Mouse (Mus musculus): ENCODE measurements at regions not wholly inside any gene's neighbourhood (a gene's known extent, or its start where the extent isn't known, plus 50 kb on each side); places are given as distances from the start of the nearest gene placed in this dataset.
"Not testable (repeated sequence)": the region's sequence is repeated elsewhere in the genome, so short reads cannot be mapped to it uniquely, and the experiment has no call there.

- DNase-seq (ENCODE audit: low read depth), result peak; percentile 56
Measured at GRCm38 (mm10) chr3:80079801-80080418, 195.6 kb downstream of the Fam198b start.

DNA sequence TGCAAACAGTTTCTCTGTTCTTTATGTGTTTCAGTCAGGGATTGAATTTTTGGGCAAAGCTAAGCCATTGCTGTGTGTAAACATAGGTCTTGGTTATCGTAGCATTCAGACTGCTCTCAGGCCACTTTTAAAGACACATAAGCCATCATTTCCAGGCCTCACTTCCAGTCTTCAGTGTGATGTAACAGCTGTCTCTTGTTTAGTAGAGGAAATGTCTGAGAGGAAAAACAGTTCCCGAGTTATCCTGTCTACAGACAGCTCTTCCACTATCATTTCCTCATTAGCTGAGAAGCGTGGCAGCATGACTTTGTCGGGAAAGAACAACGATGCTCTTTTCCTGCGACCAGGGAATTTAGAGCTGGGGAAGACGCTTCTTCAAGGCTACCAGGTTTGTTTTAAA is 196.9 kb downstream of the Fam198b start:
- DNase-seq (ENCODE audit: low read depth), result no peak

DNA sequence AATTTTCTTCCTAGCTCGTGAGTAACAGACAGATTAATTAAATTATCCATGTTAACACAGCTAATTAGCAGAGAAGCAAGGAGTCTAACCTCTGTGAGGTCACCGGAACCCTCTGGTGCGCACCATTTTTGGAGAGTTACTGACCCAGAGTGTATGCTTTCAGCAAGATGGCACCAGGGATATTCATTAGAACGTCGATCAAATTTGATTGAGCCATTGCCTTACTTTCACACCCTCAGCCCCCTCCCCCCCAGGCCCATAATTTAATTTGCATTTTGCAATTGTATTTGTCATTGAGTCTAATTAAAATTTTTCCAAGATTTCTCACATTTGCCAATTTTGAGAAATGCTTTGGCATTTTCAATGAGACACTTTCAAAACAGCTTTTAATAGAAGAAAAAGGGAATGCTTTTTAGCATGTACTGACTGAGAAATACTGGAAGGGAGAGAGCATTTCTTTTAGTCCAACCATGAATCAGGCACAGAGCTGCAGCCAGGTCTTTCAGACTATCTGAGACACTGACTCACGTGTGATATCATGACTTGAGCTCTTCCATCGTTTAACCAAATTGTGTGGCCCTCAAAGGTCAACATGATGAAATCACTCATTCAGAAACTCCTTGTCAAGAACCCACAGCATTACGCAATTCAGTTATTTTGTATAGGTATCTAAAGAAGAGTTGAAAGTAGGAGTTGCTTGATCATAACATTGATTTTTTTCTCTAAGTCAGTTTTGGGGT is 198.6 kb downstream of the Fam198b start:
- DNase-seq (ENCODE audit: low read depth), result no peak

DNA sequence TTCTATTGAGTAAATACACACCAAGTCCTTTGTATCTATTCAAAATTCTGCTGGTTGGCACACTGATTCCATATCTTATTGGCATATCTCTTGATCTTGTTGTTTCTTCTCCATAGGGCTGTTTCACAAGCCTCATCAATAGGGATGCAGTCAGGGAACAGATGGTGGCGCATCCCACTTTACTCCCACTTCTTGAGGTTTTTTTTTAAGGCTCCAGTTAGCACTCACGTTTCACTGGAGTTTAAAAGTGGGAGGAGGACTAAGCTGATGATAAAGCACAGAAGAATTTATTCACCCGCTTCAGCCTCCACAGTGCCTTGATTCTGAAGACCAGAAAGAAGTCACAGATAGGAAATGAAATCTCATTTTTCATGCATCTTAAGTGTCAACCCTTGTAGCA is 199.8 kb downstream of the Fam198b start:
- no peak for DNase-seq (ENCODE audit: low read depth)

DNA sequence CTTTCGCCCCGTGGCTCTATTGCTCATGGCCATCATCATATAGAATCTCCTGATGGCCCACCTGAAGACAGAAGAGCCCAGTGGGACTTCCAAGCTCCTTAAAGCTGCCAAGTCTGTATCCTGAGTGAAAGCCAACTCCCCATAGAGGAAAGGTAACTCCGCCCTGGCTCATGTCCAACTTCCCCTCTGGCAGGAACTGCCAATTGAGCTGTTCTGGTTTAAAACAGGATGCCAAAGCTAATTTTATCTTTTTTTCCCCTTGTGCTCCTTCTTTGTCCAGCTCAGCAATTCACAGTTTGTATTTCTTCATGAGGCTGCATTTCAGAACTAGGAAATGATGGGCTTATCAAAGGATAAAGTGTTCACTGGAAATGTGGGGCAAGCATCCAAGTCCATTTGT is 215.3 kb downstream of the Fam198b start:
- DNase-seq (ENCODE audit: low read depth), result no peak

- DNase-seq (ENCODE audit: low read depth), result no peak
Measured at GRCm38 (mm10) chr3:80120177-80120736, 235.9 kb downstream of the Fam198b start.

DNA sequence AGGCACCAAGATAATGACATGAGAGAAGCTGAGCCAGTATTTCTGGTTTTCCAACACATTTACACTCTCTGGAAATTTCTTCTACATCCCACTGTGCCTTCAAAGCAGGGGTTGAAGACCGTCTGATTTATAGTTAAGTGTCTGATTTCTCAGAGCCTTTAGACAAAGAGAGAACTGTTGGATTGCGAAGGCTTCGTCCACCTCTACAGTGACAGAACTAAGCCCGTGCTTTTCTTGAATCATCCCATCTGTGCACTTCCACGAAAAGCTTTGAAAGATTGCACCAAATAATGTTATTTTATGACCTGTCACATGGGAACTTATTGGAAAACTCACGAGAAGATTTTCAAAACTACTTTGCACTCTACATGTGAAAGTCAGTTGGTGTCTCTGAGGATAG is 239.3 kb downstream of the Fam198b start:
- DNase-seq (ENCODE audit: low read depth), result no peak

DNA sequence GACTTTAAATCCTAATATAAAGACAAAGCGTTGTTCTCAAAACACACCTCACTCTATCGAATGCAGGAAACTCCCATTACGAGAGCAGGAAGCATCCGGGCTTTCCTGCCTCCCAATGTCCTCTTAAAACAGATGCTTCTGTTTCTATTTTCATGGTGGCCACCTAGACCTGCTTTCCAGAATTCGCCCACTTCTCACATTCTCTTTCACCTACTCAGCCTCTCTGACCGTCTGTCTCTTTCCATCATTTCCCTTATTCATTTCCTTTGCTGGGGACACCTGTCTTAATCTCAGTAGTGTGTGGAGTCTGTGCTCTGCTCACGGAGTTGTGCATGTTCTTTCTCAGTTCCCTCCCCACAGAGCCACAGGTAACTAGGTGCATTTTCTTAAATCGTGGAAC is 240.3 kb downstream of the Fam198b start:
- no peak for DNase-seq (ENCODE audit: low read depth)

DNA sequence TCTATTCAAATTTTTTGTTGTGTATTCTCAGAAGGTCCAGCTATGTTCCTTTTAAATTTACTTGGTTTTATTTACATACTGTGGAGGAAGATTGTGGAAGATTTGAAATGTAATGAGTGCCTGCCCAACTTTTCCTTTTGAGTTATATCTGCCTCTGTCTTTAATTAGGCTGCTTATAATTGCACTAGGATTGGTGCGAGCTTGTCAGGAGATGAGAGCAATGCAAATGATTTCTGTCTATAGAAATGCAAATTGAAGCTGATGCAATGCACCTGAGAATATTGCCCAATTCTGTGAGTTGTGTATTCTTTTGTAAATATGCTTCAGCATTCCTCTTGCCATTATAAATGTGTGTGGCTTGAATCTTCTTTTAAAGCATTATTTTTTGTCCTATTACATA is 257.4 kb downstream of the Fam198b start:
- DNase-seq (ENCODE audit: low read depth), result no peak

DNA sequence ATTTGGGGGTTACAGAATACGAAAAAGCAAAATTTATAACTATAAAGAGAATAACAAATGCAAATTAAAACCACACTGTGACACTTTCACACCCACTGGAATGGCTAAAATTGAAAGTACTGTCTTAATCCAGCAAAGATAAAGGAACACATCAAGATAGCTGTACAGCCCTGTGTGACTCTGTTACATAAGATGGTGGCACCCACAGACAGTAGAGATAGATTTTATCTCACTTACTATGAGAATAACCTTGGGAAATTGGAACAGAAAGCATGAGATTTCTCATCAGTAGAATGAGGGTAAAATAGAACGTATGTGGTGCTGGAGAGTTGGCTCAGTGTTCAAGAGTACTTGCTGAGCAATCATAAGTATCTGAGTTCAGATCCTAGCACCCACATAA is 276.1 kb downstream of the Fam198b start:
- no peak for DNase-seq (ENCODE audit: low read depth)

DNA sequence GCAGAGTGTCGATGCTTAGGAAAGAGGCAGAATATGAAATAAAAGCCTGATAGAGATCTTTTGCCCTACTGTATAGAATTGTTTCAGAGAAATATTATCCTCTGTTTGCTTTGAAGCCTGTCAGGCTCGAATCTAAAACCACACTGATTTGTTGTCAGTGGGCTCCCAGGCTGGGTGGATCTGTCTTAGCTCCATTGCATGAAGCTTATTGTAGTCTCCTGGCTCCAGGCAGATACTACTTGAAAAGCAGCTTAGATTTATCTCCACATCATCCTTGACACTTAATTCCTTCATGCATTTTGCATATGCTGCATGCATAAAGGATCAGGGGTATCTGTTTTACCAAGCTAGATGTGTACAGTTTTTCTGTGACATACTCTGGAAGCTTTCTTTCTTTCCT is 297.4 kb downstream of the Fam198b start:
- DNase-seq (ENCODE audit: low read depth), result no peak

DNA sequence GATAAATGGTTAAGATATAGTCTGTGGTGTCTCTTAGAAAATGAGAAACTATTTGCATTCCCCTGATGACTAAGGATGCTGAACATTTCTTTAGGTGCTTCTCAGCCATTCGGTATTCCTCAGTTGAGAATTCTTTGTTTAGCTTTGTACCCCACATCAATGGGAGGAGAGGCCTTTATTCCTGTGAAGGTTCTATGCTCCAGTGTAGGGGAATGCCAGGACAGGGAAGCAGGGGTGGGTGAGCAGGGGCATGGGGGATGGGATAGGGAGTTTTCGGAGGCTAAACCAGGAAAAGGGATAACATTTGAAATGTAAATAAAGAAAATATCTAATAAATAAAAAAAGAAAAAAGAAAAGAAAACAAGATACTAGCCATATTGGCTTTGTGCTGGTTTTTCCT is 297.8 kb downstream of the Fam198b start:
- not testable (repeated sequence) for DNase-seq (ENCODE audit: low read depth)

DNA sequence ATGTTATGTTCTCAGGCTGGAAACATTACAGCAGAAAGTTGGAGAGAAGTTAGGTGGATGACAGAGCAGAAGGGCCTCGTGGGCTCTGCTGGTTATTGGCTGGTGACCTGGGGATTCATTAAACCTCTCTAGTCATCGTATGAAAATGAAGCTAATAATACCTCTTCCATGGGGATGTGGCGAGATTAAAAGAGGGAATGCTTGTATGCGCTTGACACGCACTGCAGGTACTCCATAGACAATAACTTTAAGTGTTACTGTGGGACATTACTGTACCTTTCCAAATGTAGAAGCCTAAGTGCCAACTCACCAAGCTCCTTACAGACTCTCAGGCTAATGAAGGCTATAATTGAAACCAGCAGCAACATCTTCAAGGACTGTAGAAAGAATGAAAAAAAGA is 303.1 kb downstream of the Fam198b start:
- no peak for DNase-seq (ENCODE audit: low read depth)

- no peak for DNase-seq (ENCODE audit: low read depth)
Measured at GRCm38 (mm10) chr3:80200904-80201303, 316.6 kb downstream of the Fam198b start.

DNA sequence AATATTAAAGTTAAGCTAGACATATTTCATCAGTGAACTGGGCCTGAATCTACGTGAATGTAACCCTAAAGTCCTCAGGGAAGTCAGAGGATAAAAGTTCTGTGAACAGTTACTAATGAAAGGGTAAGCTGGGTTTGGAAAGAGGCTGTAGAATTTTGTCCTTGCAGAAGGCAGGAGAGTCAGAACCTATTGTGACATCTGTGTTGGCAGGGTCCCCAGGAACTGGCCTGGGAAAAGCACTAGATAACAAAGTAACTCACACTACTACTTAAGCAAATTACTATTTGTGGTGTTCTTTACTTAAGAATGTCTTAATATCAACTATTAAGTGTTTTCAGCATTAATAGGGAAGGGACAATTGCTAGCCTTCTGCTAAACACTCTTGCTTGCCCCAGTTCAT is 320.5 kb downstream of the Fam198b start:
- no peak for DNase-seq (ENCODE audit: low read depth)

DNA sequence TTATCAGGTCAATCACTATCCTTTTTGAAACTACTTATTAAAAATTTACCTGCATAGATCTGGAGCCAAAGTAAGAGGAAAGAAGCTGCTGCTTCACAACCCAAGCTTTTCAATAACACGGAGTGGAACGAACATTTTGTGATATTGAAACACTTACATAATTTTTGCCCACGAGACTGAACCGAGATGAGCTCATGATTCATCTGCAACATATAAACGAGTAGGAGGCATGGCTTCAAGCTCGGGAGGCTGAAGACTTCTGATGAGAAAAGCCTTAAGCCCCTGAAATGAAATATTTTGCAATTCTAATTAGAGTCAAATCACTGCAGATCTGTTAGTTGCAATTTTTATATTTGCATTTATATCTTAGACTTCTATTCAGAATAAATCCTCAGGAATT is 321.0 kb downstream of the Fam198b start:
- DNase-seq (ENCODE audit: low read depth), result no peak

DNA sequence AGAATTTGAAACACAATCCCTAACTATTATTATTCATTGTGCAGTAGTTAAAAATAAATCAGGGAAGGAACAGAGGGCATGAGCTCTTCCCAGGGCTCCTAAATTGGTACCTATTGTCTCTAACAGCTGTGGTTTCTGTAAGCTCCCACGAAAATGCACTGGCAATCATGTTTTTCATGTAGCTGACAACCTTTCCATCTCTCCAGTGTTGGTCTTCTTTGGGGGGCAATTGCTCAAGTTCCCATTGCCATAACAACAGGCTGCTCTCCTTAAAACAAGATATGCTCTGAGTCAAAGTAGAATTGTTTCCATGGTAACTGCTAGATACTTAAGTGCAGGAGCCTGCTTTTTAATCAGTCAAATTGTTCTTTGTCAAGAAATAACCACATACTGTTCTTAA is 322.7 kb downstream of the Fam198b start:
- DNase-seq (ENCODE audit: low read depth), result no peak

DNA sequence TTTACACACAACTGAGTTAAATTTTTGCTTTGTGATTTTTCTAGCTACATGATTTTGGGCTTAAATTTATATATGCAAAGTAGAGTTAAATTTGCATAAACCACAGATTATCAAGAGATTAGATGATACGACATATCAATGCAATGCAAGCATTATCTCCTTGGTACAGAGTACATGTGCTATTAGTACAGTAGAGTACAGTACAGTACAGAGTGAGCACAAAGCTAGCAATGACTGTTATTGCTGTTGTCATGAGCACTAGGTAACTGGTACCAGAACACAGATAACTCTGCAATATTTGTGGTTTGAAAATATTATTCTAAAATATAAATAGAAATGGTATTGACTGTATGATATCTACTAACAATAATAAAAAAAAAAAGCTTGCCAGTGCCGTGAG is 323.7 kb downstream of the Fam198b start:
- DNase-seq (ENCODE audit: low read depth), result no peak

DNA sequence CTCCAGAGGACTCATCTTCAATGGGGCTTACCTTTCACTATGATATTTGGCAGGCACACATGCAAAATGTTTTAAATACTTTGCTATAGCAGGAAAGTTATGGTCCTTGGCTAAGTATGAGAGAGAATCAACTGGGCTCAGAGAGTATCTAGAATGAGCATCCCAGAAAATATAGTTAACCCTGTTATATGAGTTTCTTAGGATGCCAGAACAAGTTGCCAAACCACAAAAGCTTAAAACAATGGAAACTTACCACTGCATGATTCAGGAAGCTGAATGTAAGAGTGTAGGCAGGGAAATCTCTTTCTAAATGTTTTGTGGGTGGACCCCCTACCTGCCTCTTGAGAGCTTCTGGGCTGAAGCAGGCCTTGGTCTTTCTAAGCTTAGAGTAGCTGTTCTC is 325.3 kb downstream of the Fam198b start:
- no peak for DNase-seq (ENCODE audit: low read depth)

GRCm38 (mm10) chr3:80211323-80212109 is 327.2 kb downstream of the Fam198b start:
- no peak for DNase-seq (ENCODE audit: low read depth)

DNA sequence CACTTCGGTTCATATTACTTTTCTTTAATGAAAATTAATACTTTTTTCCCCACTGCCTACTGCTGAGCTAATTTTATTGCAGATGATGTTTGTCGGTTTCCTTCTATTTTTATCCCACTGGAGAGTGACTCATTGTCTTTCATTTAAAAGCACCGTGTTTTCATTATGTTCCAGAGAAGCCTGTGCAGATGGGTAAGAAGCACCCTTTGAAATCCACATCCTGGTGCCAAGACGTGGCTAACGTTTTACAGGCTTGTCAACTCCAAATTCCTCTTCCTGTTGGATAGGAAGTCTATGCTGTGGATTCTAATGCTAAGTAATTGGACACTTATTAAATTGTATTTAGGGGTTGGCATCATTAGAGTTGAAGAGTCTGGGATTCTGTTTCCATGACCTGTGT is 364.3 kb downstream of the Fam198b start:
- DNase-seq (ENCODE audit: low read depth), result peak; percentile 12

DNA sequence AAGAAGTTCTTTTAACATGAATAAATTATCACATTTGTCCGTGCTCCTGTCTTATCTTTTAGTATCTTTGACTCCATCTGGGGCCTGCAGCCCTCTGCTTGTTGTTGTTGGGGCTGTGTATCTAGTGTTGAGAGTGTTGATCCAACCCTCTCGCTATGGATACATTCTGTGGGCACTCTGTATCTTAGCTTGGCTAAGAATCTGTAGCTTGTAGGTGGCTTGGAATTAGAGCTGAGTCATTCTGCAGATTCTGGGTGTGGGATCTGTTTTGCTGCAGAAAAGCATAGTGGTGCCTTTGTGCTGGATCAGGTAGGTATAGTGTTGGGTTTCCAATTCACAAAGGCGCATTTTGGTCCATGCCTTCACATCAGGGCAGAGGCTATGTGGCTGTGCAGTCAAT is 365.6 kb downstream of the Fam198b start:
- peak; percentile 35 for DNase-seq (ENCODE audit: low read depth)

- no peak for DNase-seq (ENCODE audit: low read depth)
Measured at GRCm38 (mm10) chr3:80255304-80255703, 371.0 kb downstream of the Fam198b start.

All from fibroblast of lung, adult 2 months (primary cell).